Mouse (Mus musculus) T-helper 2 cell (primary cell): Measurements from ENCODE around the gene Fry.

Source experiments
- in situ Hi-C: fragments of 300-600 bp; cut with MboI, MseI; formaldehyde crosslinking; loops from one replicate; pipeline ENCODE4 v1.15.1; 2025; ENCODE audit warnings: high pct_unique_total_duplicates

The Fry gene

GRCm38 (mm10) chr5:150220333-150220732 is 101.9 kb downstream of the Fry start:
- in situ Hi-C loops, result no loop called here

- in situ Hi-C loops, result no loop called here
Observed at GRCm38 (mm10) chr5:150221806-150222205, 103.4 kb downstream of the Fry start.

GRCm38 (mm10) chr5:150223546-150224239 is 105.2 kb downstream of the Fry start:
- in situ Hi-C loops, result no loop called here

DNA sequence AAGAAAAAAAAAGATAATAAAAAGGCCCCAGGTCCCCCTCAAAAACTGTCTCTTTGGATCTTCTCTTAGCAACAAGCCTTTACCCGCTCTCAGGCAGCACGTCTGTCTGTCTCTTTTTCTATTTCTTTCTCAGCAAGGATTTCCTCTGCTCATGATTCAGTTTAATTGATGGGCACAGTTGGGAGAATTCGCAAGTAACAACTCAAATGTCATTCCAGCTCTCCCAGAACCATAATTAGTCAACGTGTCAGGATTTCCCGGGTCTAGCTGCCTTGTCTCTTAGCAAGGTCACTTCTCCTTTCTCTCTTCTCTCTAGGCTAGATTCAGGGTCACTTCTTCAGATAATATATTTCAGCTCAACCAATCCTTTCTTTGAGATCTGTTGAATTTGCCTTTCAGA is 110.6 kb downstream of the Fry start:
- in situ Hi-C loops, result no loop called here

DNA sequence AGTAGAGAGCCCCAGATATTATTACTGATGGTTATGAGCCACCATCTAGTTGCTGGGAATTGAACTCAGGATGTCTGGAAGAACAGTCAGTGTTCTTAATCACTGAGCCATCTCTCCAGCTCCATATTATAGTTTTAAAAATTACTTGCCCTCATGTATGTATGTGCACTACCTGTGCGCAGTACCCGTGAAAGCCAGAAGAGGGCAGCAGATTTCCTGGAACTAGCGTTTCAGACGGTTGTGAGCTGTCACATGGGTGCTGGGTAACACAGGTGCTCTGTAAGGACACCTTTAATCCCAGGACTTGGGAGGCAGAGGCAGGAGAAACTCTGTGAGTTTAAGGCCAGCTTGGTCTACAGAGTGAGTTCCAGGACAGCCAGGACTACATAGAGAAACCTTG is 111.3 kb downstream of the Fry start:
- in situ Hi-C loops, result no loop called here

DNA sequence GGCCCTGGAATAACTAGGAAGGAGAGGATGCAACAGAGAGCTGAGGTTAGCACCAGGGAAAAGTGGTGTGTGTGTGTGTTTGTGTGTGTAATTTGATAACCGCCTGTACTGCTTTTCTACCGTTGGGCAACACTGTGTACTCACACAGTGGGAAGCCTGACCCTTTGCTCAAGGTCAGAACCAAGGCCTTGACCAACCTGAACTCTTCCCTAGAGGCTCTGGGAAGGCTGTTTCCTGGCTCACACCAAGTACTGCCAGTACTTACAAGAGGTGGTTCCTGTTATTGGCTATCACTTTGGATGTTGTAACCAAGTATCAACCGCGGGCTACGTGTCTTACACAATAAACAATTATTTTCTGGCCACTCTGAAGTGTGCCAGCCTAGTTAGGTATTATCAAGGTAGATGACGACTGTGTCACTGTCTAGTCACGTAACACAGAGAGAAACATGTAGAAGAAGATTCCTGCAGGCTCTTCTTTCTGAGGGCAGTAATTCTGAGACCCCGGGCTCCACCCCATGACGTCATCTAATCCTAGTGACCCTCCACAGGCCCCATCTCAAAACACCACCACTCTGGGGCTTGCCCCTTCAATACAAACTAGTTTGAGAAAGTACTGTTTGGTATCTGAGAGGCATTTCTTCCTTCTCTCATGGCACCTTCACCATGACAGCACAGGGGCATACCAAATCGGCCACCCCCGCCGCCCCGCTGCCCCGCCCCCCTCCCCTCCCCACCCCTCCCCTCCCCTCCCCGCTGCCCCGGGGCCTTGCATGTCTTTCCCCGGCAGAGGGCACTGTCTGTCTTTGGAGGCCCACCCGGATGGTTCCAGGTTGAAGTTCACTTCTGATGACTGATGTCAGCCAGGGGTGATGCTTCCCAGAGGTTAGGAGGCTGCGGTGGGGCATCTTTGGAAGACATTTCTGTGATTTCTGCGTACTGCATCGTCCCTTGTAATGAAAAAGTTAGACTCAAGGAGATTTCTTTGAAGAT is 114.0 kb downstream of the Fry start:
- in situ Hi-C loops, result no loop called here

DNA sequence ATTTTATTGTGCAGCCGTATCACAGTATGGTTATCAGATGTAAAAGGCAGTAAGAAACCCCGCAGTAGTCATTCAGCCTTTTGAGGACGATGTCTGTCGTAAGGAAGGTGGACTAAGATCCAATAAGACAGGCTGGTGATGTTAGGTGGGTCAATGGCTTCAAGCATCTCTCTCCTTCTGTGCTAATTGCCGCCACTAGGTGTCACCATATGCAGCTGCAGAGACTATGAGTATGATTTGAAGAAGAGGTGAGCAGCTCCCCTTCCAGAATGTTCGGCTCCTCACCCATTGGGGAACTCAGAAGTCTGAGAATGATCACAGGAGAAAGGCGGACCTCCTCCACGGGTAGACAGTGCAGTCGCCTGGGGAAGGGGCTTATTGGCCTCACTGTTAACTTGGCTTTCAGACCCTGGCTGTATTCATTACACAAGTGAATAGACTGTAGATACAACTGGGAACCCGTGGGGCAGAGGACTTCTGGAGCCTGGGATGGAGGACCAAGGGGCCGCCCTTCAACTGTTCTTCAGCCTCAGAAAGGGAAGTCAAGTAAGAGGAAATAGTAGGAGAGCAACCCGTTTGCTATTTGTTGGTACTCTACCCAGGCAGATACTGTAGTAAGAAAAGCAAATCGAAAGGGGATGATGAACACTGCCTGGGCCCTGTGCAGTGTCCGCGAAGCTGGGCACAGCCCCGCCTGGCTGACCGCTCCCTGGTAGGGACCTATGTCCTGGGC is 114.9 kb downstream of the Fry start:
- in situ Hi-C loops, result no loop called here

DNA sequence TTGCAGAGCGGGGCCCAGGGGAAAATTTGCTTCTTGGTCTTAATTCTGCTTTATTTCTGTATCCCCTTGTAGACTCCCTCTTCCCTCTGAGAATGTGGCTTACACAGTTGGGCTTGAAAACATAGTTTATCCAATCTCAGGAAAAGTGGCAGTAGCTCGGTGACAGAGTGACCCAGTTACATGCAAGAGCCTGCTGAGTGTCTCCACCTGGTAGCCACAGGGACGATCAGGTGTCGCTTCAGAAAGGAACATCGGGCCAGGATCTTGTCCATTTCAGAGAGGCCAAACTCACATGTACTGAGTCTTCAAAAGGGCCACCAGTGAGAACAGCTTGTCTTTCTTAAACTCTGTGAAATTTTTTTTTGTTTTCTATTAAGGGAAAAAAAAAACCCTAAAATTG is 117.5 kb downstream of the Fry start:
- in situ Hi-C loops, result no loop called here

DNA sequence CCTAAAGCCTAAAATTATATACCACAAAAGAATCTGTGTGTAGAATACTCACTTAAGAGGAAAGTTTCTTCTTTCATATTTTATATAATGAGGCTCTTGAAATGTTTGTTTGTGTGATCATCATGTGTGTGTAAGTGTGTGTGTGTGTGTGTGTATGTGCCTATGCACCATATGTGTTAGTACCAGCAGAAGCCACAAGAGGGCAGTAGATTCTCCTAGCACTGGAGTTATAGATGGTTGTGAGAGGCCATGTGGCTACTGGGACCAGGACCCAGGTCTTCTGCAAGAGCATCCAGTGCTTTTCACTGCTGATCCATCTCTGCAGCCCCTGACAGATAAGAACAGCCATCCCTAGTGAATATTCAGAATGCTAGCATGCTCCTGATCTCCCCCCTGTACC is 118.2 kb downstream of the Fry start:
- in situ Hi-C loops, result no loop called here

DNA sequence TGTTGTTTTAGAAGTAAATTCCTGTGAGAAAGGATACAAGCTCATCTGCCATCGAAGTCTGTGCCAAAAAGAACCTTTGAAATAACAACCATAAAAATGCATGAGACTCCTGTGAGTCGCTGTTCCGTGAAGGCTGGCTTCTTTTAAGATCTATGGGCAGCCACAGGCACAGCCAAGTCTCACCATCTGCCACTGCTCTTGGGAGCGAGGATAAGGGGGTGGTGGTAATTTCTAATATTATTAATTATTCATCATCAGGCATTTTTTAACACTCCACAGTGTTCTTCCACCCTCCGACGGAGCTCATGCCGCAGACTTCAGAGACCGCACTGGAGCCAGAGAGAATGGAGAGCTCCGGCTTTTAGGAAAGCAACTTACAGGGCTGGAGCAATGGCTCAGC is 123.2 kb downstream of the Fry start:
- in situ Hi-C loops, result no loop called here

GRCm38 (mm10) chr5:150246737-150247136 is 128.3 kb downstream of the Fry start:
- in situ Hi-C loops, result no loop called here

GRCm38 (mm10) chr5:150257764-150258163 is 139.3 kb downstream of the Fry start:
- in situ Hi-C loops, result no loop called here

DNA sequence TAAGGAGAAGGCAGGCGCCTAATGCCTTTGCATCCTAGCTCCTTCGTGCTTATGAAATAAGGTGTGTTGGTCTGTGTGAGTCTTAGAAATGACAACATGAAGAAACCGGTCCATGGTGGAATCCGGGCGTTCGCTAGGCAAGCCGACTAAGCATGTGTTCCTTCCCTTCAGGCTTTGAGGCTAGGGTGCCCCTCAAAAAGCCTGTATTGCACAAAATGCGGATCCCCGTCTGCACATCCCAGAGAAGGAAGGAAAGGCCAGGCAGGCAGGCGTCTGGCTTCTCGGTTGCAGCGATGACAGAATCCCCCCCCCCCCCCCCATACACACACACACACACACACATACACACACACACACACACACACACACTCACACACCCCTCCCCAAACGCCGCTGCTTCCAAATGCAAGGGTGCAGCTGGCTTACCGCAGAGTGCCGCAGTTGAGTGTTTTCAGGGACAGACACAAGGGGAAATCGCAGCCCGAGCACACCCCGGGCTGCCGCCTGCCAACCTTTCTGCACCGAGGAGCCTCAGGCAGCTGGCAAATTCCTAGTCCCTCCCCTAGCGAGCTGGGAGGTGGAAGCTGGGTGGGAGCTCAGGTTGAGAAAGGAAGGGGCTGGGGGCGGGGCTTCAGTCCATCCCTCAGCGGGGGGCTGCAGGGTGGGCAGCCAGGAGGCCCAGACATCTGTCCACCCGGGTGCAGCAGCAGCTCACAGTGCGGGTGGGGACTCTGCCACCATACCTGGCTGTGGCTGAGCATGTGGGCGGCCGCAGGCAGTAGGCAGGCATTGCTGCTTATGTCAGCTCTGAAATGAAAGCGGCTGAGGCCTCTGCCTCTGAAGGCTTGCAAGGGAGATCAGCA is 141.0 kb downstream of the Fry start:
- in situ Hi-C loops, result no loop called here

DNA sequence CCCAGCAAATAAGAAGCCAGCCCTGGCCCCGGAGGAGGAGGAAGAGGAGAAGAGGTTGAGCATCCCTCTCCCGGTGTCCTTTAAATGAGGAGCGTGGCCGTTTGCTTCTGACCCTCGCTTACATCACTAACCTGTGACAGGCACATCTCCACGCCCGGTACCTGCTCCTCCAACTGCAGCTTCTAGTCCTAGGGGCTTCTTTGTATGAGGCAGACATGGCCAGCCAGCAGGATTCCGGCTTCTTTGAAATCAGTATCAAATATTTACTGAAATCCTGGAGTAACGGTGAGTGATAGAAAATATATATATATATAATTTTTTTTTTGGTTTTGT is 141.6 kb downstream of the Fry start:
- in situ Hi-C loops, result no loop called here

DNA sequence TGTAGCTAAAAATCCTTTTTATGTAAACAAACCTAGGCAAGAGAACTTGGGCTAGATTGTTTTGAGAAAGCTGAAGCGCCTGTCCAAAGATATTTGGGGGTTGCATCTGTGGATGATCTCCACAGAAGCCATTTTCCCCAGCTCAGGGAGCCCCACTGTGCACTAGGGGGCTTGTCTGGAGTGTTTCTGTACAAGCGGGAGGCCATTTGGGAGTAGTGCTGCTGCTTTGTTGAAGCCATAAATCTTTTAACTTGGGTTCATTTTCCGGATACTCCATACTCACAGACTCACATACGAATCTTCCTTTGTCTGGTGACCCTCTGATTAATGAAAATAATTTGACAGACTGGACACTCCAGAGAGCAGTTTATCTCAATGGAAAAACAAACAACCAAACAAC is 142.9 kb downstream of the Fry start:
- in situ Hi-C loops, result no loop called here

DNA sequence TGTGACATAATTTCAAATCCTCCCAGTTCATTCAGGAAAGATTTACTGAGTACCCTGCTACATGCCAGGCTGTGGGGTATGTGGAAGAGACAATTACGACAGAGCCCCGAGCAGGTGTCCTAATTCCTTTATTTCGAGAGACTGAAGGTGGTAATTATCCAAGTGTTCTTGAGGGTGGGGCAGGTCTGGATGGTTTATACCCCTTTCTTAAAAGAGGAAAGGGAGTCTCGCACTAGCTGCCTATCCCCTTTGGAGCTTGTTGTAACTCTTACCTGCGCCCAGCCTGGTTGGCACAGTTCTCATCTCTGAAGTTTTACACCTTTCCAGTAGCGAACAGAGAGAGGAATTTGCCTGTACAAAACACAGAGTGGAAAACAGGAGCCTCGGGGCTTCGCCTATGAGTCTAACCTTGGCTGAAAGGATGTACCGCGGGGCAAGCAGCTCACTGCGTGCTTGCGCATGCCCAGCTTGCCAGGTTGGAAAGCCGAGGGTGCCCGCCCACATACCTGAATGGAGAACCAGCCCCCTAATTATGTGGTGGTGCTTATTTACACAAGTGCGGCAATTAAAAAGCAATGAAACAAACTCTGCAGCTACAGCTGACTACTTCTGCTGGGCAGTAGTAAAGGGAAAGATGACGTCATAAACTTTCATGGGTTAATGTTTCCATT is 143.7 kb downstream of the Fry start:
- in situ Hi-C loops, result no loop called here

- in situ Hi-C loops, result no loop called here
Observed at GRCm38 (mm10) chr5:150262717-150263103, 144.3 kb downstream of the Fry start.

GRCm38 (mm10) chr5:150263162-150263561 is 144.7 kb downstream of the Fry start:
- in situ Hi-C loops, result no loop called here

DNA sequence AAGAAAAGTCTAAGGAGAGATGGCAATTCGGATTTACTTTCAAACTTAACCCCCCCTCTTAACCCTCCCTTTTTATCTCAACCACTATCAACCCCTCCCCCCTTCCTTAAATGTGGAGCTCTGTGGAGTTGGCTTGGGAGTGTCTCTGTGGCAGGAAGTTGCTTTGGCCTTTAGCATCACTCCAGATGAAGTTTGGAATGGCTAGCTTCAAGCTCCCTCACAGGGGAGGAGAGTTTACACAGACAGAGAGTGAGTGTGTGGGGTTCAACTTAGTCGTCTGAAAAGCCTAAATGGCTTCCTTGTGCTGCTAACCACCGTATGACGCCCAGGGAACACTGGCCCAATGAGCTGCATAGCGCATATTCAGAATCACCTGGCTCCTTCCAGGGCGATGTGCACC is 145.2 kb downstream of the Fry start:
- in situ Hi-C loops, result no loop called here

GRCm38 (mm10) chr5:150265005-150265404 is 146.6 kb downstream of the Fry start:
- in situ Hi-C loops, result no loop called here

GRCm38 (mm10) chr5:150265953-150266352 is 147.5 kb downstream of the Fry start:
- in situ Hi-C loops, result no loop called here
